Mouse (Mus musculus) liver, embryonic 14.5 days (tissue): ENCODE measurements around the gene Nrxn2.

Source experiments
- CTCF ChIP-seq: IDR thresholded peaks from 2 replicates; pipeline ENCODE4 v1.5.1; 2016; ENCODE audit warnings: antibody characterized with exemption, low read depth, control low read depth
- EP300 ChIP-seq: IDR thresholded peaks from 2 replicates; pipeline ENCODE4 v1.6.1; 2016; ENCODE audit warnings: antibody characterized with exemption, low read depth

DNA sequence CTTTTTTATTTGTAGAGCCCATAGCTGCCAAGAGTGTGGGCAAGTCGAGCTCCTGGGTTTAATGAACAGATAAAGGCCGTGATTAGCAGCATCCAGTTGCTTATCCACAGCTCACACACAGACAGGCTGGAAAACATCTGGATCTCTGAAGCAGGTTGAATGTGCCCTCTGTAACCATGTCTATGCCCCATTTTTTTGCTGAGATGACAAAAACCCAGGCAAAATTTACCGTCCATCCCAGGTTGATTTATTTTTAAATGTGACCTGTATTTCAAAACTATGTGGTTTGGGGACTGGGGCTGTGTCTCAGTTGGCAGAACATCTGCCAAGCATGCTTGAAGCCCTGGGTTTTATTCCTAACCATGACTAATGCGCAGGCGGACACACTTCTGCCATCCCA lies 9.4 kb upstream of the Nrxn2 start:
- no peak for TF ChIP-seq CTCF
- no peak for TF ChIP-seq EP300
